Mouse (Mus musculus) mouse trophoblast stem cell (cell line): Measurements from ENCODE around the gene Irf8.
"Not testable (repeated sequence)": the region's sequence is repeated elsewhere in the genome, so short reads cannot be mapped to it uniquely, and the experiment has no call there.

Source experiments
- in situ Hi-C, 2 experiments: fragments of 300-500 bp; cut with MseI, MboI; formaldehyde crosslinking; loops; 2 replicates in 1 of 2; 3 replicates in 1 of 2; pipeline ENCODE4 v1.15.1; 2025

The Irf8 gene

GRCm38 (mm10) chr8:120792710-120793109 lies 56.6 kb downstream of the Irf8 start:
- in situ Hi-C loops: loop anchor here in 1 of 2 experiments (5.0 kb wide), 1 partner anchor 110 kb away; no protein-coding TSS in a partner anchor

GRCm38 (mm10) chr8:120795944-120796635 lies 59.9 kb downstream of the Irf8 start:
- in situ Hi-C loops: loop anchor here in 1 of 2 experiments (5.0 kb wide), 1 partner anchor 114 kb away; no protein-coding TSS in a partner anchor

GRCm38 (mm10) chr8:120797019-120797727 lies 61.0 kb downstream of the Irf8 start:
- in situ Hi-C loops: loop anchor here in 1 of 2 experiments (5.0 kb wide), 1 partner anchor 115 kb away; no protein-coding TSS in a partner anchor

GRCm38 (mm10) chr8:120800308-120800865 lies 64.2 kb downstream of the Irf8 start:
- in situ Hi-C loops: no loop called here

- in situ Hi-C loops: not testable (repeated sequence)
Measured at GRCm38 (mm10) chr8:120803661-120804375, 67.7 kb downstream of the Irf8 start.

GRCm38 (mm10) chr8:120804741-120805140 lies 68.6 kb downstream of the Irf8 start:
- in situ Hi-C loops: no loop called here
